Mouse (Mus musculus) heart, embryonic 10.5 days (tissue): Measurements from ENCODE around the gene Pla2g2e. TPM values are rescaled to one million over a fixed set of nuclear protein-coding genes. Genes with fewer than 3 reads are reported as not detected.
A peak's percentile ranks its signal among the peaks of the same experiment; 100 is the strongest.
"Not testable (repeated sequence)": the region's sequence is repeated elsewhere in the genome, so short reads cannot be mapped to it uniquely, and the experiment has no call there.

Experiments used
- DNase-seq: peaks from one replicate; pipeline ENCODE4 v3.0.0-alpha.2; 2017; ENCODE audit warnings: low spot score
- H3K27ac ChIP-seq: fragments of 300-500 bp; sonication (generic); 2 replicates; pipeline ENCODE4 v1.5.1; 2016; ENCODE audit warnings: mild to moderate bottlenecking
- H3K27me3 ChIP-seq: fragments of 300-500 bp; sonication (generic); 2 replicates; pipeline ENCODE4 v1.6.1; 2016; ENCODE audit warnings: mild to moderate bottlenecking; ENCODE audit not compliant: poor library complexity, insufficient read depth, severe bottlenecking
- H3K36me3 ChIP-seq: fragments of 300-500 bp; sonication (generic); 2 replicates; pipeline ENCODE4 v1.6.1; 2016; ENCODE audit warnings: mild to moderate bottlenecking, moderate library complexity
- H3K4me1 ChIP-seq: fragments of 300-500 bp; sonication (generic); 2 replicates; pipeline ENCODE4 v1.6.1; 2016; ENCODE audit warnings: mild to moderate bottlenecking
- H3K4me3 ChIP-seq: fragments of 300-500 bp; sonication (generic); 2 replicates; pipeline ENCODE4 v1.5.1; 2016; ENCODE audit warnings: mild to moderate bottlenecking, moderate library complexity
- H3K9me3 ChIP-seq: fragments of 300-500 bp; sonication (generic); 2 replicates; pipeline ENCODE4 v1.6.1; 2016; ENCODE audit warnings: mild to moderate bottlenecking, moderate library complexity
- WGBS: fragments of 180-500 bp; shearing (Covaris S2); methylation state at CpG from one replicate; pipeline ENCODE4 v1.1.7; 2016; 5-methylcytosine and 5-hydroxymethylcytosine counted together
- polyA plus RNA-seq: library from polyadenylated mRNA; unstranded; fragments of >200 nt; fragmentation: Nextera tagmentation; extraction: Ambion mirVana; gene quantifications from 2 replicates; pipeline ENCODE4 v1.2.1, GENCODE M21; 2016

The Pla2g2e gene
- polyA plus RNA-seq, 1 experiment from 2014 or later: not detected

- Histone ChIP-seq H3K27ac (no peak overlapping the region), H3K27me3 (peaks cover 8% of the 10 kb centered on the region), H3K9me3 (no peaks in the 10 kb centered on the region), H3K4me3 (no peak overlapping the region), H3K36me3 (peaks cover 15% of the 10 kb centered on the region), H3K4me1 (no peaks in the 10 kb centered on the region)
- WGBS: 74% methylated on average over 8 of the region's 8 CpGs
- DNase-seq: no peak
Measured at GRCm38 (mm10) chr4:138889635-138890034, 11.9 kb downstream of the Pla2g2e start.

GRCm38 (mm10) chr4:138892655-138893054 is 14.9 kb downstream of the Pla2g2e start:
- peaks cover 39% of the 10 kb centered on the region for H3K36me3 ChIP-seq
- no peaks in the 10 kb centered on the region for H3K4me1 ChIP-seq
- no peak for DNase-seq
- no peak overlapping the region for H3K27ac ChIP-seq
- H3K27me3 ChIP-seq: peaks cover 7% of the 10 kb centered on the region
- no peaks in the 10 kb centered on the region for H3K9me3 ChIP-seq
- no peak overlapping the region for H3K4me3 ChIP-seq
- WGBS: 86% methylated on average over 6 of the region's 6 CpGs

GRCm38 (mm10) chr4:138893789-138894188 is 16.0 kb downstream of the Pla2g2e start:
- WGBS: 86% methylated on average over 11 of the region's 11 CpGs
- H3K4me3 ChIP-seq, H3K9me3 ChIP-seq, H3K4me1 ChIP-seq, DNase-seq, H3K27me3 ChIP-seq, H3K27ac ChIP-seq: not testable (repeated sequence)
- peaks cover 49% of the 10 kb centered on the region for H3K36me3 ChIP-seq

- Histone ChIP-seq H3K27me3 (no peaks in the 10 kb centered on the region), H3K4me3 (no peak overlapping the region), H3K27ac (no peak overlapping the region), H3K9me3 (no peaks in the 10 kb centered on the region), H3K4me1 (no peaks in the 10 kb centered on the region), H3K36me3 (peaks cover 75% of the 10 kb centered on the region)
- WGBS: 70% methylated on average over 7 of the region's 7 CpGs
- DNase-seq: no peak
Measured at GRCm38 (mm10) chr4:138899361-138899760, 21.6 kb downstream of the Pla2g2e start.

- Histone ChIP-seq H3K36me3 (peaks cover 60% of the 10 kb centered on the region), H3K27ac (no peak overlapping the region), H3K4me1 (no peaks in the 10 kb centered on the region), H3K9me3 (no peaks in the 10 kb centered on the region), H3K4me3 (no peak overlapping the region), H3K27me3 (no peaks in the 10 kb centered on the region)
- whole genome bisulfite sequencing: 91% methylated on average over 18 of the region's 18 CpGs
- no peak for DNase-seq
Measured at GRCm38 (mm10) chr4:138905624-138906337, 28.0 kb downstream of the Pla2g2e start.

GRCm38 (mm10) chr4:138913141-138913787 is 35.5 kb downstream of the Pla2g2e start:
- Histone ChIP-seq H3K4me3 (peak overlapping the region; percentile 97), H3K4me1 (peaks cover 9% of the 10 kb centered on the region; the same call in 1 of the 2 replicates), H3K9me3 (no peaks in the 10 kb centered on the region), H3K27me3 (no peaks in the 10 kb centered on the region), H3K36me3 (peaks cover 12% of the 10 kb centered on the region; the same call in 1 of the 2 replicates), H3K27ac (peak overlapping the region; percentile 89)
- DNase-seq: peak; percentile 78
- WGBS: 1% methylated on average over 52 of the region's 52 CpGs

GRCm38 (mm10) chr4:138913797-138914196 is 36.1 kb downstream of the Pla2g2e start, which contains the start of gene Otud3:
Otud3 (minus strand) TSS chr4:138913945.
- H3K9me3 ChIP-seq: no peaks in the 10 kb centered on the region
- H3K27me3 ChIP-seq: no peaks in the 10 kb centered on the region
- DNase-seq: peak; percentile 95
- WGBS: under 1% methylated on average over 39 of the region's 39 CpGs
- peaks cover 11% of the 10 kb centered on the region; the same call in 1 of the 2 replicates for H3K36me3 ChIP-seq
- H3K4me1 ChIP-seq: peaks cover 9% of the 10 kb centered on the region; the same call in 1 of the 2 replicates
- H3K27ac ChIP-seq: peak within 1 kb of the TSS; percentile 89
- peak within 1 kb of the TSS; percentile 97 for H3K4me3 ChIP-seq

- H3K27me3 ChIP-seq: peaks cover 10% of the 10 kb centered on the region; the same call in 1 of the 2 replicates
- DNase-seq: no peak
- WGBS: 80% methylated on average over 9 of the region's 9 CpGs
- peaks cover 12% of the 10 kb centered on the region; the same call in 1 of the 2 replicates for H3K4me1 ChIP-seq
- H3K36me3 ChIP-seq: no peaks in the 10 kb centered on the region
- no peak overlapping the region for H3K4me3 ChIP-seq
- no peak overlapping the region for H3K27ac ChIP-seq
- H3K9me3 ChIP-seq: no peaks in the 10 kb centered on the region
Measured at GRCm38 (mm10) chr4:138917282-138917681, 39.5 kb downstream of the Pla2g2e start.

GRCm38 (mm10) chr4:138921254-138922130 is 43.8 kb downstream of the Pla2g2e start:
- Histone ChIP-seq H3K4me1 (0 out of 2 replicates have a peak, but pooled peaks cover 4% of the 10 kb centered on the region), H3K27ac (no peak overlapping the region), H3K27me3 (peaks cover 16% of the 10 kb centered on the region; the same call in 1 of the 2 replicates), H3K9me3 (no peaks in the 10 kb centered on the region), H3K4me3 (peak overlapping the region; percentile 20; the same call in 1 of the 2 replicates), H3K36me3 (no peaks in the 10 kb centered on the region)
- DNase-seq: no peak
- WGBS: 35% methylated on average over 20 of the region's 20 CpGs

GRCm38 (mm10) chr4:138922131-138922459 is 44.4 kb downstream of the Pla2g2e start:
- Histone ChIP-seq H3K27me3 (peaks cover 16% of the 10 kb centered on the region; the same call in 1 of the 2 replicates), H3K4me1 (0 out of 2 replicates have a peak, but pooled peaks cover 4% of the 10 kb centered on the region), H3K36me3 (no peaks in the 10 kb centered on the region), H3K9me3 (no peaks in the 10 kb centered on the region), H3K27ac (no peak overlapping the region), H3K4me3 (peak overlapping the region; percentile 20; the same call in 1 of the 2 replicates)
- WGBS: 1% methylated on average over 11 of the region's 11 CpGs
- peak; percentile 92 for DNase-seq

- 31% methylated on average over 2 of the region's 2 CpGs for WGBS
Measured at GRCm38 (mm10) chr4:138925561-138925960, 47.8 kb downstream of the Pla2g2e start.

More at GRCm38 (mm10) chr4:138925561-138925960, 47.8 kb downstream of the Pla2g2e start:
- no peak for DNase-seq
- Histone ChIP-seq H3K27me3 (peaks cover 15% of the 10 kb centered on the region; the same call in 1 of the 2 replicates), H3K9me3 (no peaks in the 10 kb centered on the region), H3K36me3 (no peaks in the 10 kb centered on the region), H3K27ac (no peak overlapping the region), H3K4me3 (no peak overlapping the region), H3K4me1 (0 out of 2 replicates have a peak, but pooled peaks cover 4% of the 10 kb centered on the region)
